Mouse (Mus musculus): Measurements from ENCODE around the gene Prrt3.
A peak's percentile ranks its signal among the peaks of the same experiment; 100 is the strongest.

Gene Prrt3

DNA sequence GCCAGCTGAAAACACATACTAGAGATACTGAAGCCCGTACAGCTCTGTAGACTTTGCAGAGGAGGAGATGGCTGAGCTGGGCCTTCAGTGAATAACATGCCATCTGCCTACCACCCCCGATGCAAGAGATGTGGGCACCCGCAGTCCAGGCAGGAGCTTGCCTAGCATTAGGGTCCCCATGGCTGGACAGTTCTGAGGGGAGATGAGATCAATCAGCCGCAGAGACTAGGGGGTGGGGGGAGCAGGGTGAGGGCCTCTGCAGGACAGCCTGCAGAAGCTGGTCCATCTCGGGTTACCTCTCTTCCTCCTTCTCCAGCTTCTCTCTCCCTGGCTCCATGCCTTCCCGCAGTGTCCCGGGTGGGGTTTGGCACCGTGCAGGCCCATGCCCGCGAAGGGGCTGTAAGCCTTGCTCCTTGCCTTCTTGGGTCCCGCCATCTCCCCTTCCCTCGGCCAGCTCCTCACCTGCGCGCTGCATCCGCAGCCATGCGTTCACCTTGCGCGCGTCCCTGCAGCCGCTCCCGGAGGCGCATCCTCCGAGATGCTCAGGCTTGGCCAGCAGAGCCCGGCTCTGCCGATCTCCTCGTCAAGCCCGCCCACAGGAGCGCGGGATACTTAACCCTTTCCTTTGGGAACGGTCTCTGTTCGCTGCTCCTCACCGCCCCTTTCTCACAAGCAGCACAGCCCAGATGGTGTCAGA, at the start of gene Prrt3:
TSS of gene Prrt3 (minus strand) at position 544 of the 697 bp plus-strand sequence.
- no peak for DNase-seq (ENCODE audit: low read depth)

- DNase-seq (ENCODE audit: low read depth) = no peak
Measured at GRCm38 (mm10) chr6:113543906-113544481, 42.3 kb upstream of the Prrt3 start.

DNA sequence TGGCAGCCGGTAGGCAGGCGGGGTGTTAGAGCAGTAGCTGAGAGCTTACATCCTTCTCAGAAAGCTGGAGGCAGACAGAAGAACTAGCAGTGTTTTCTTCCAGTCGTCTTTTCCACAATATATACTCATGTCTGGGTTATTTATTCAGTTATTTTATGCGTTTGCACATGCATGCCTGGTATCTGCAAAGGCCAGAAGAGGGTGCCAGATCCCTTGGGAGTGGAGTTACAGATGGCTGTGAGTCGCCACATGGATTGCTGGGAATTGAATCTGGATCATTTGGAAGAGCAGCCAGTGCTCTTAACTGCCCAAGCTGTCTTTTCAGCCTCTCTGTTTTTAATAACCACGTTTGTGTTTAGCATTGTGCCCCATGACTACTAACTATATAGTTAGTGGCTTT, 39.9 kb upstream of the Prrt3 start:
- no peak for DNase-seq (ENCODE audit: low read depth)

DNA sequence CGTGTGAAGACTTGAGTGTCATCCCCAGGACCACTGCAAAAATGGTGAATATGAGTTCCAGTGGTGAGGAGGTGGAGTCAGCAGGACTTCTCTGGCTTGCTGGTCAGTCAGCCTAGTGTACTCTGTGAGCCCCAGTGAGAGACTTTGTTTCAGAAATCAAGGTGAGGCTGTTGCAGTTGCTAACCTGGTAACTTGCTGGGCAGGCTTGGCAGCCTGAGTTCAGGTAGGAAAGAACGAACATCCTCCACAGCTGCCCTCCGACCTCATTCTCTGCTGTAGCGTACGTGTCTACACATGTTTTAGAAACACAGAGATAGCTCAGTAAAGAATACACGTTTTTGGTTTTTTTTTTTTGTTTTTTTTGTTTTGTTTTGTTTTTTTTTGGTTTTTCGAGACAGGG, 33.2 kb upstream of the Prrt3 start:
- DNase-seq (ENCODE audit: low read depth) = no peak

DNA sequence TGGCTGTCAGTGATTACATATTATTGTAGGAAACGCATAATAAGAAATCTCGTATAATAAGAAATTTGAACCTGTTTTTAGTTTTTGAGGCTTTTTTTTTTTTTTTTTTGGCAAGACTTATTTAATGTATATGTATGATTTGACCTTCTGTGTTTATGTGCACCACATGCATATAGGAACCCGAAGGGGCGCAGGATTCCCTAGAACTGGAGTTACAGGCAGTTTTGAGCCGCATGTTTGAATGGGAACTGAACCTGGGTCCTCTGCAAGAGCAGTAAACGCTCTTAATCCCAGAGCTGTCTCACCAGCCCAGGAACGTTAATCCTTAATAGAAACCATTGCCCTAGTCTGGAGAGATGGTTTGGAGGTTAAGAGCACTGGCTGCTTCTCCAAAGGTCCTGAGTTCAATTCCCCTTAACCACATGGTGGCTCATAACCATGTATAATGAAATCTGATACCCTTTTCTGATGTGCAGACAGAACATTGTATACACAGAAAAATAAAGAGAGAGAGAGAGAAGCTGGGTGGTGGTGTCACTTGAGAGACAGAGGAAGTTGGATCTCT, 30.2 kb upstream of the Prrt3 start:
- DNase-seq (ENCODE audit: low read depth) = no peak

- peak; percentile 73 for DNase-seq (ENCODE audit: low read depth)
Measured at GRCm38 (mm10) chr6:113530932-113531839, 29.5 kb upstream of the Prrt3 start, which contains the start of the genes Emc3 and Fancd2. Gene Emc3 (minus strand): TSS chr6:113531652. Gene Fancd2 (plus strand): TSS chr6:113531682.

DNA sequence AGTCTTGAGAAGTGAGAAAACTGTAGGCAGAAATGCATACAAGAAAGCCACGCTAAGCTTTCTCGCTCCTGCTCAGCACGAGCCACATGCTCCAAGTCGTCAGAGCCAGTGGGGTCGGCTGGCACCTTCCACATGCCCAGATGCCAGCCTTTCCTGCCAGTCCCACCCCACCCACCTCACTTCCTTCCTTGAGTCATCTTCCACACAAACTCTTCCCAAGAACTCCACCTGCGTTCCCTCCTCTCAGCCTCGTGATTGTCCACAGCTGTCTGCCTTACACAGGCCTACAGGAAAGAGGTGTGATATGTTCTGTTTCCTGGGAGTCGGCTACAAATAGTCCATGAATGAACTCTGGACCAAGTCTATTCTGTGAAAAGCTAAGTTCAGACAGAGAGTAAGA, 21.7 kb upstream of the Prrt3 start:
- no peak for DNase-seq (ENCODE audit: low read depth)

- DNase-seq (ENCODE audit: low read depth) = no peak
Measured at GRCm38 (mm10) chr6:113522310-113522709, 20.6 kb upstream of the Prrt3 start.

- DNase-seq (ENCODE audit: low read depth) = no peak
Measured at GRCm38 (mm10) chr6:113517434-113518080, 15.8 kb upstream of the Prrt3 start.

DNA sequence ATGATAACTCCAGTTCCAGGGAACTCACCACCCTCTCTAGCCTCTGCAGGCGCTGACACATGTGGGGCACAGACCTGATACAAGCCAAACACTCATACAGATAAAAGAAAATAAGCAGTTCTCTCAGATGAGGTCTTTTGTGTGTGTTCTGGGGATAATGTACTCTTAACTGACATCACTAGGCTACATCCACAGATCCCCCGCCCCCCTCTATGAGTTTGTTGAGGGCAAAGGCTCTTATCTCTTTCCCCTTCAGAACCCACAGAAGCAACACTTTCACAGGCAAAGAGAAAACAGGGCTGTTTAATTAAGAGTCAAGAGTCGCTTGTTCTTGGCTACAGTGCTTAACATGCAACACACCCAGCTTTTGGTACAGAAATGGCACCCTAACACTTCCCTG, 12.9 kb upstream of the Prrt3 start:
- DNase-seq (ENCODE audit: low read depth) = no peak

GRCm38 (mm10) chr6:113513944-113514343, 12.2 kb upstream of the Prrt3 start:
- no peak for DNase-seq (ENCODE audit: low read depth)

- no peak for DNase-seq (ENCODE audit: low read depth)
Measured at GRCm38 (mm10) chr6:113508947-113509280, 7.2 kb upstream of the Prrt3 start.

GRCm38 (mm10) chr6:113508272-113508946, 6.7 kb upstream of the Prrt3 start:
- no peak for DNase-seq (ENCODE audit: low read depth)

DNA sequence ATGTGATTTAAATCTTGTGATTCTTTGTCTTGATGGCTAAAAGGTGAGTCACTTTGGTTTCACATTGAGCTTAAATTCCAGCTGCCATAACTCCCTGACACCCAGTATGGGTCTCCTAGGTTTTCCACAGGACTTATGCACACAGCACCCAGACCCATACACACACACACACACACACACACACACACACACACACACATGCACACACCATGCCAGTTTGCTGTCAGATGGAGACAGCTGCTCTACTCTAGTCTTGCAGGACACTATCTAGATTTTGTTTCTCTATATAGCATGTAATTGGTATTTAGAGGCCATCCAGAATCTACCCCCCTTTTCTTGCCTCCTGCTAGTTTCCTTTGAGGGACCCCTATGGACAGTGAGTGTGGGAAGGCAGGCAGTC, 5.4 kb upstream of the Prrt3 start:
- DNase-seq (ENCODE audit: low read depth) = no peak

- no peak for DNase-seq (ENCODE audit: low read depth)
Measured at GRCm38 (mm10) chr6:113505689-113506088, 4.0 kb upstream of the Prrt3 start.

DNA sequence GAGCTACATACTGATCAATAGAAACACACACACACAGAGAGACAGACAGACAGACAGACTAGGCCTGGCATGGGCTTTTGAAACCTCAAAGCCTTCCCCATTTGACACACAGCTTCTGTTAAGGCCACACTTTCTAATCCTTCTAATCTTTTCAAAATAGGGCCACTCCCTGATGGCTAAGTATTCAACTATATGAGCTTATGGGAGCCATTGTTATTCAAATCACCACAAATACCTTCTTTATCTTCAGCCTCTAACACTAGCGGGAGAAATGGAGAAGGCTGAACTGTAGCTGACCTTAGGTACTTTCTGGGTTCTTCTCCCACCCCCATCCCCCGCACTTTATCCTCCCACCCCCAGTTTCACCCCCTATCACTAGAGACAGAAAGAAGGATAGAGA, 1.1 kb upstream of the Prrt3 start:
- DNase-seq (ENCODE audit: low read depth) = no peak

DNA sequence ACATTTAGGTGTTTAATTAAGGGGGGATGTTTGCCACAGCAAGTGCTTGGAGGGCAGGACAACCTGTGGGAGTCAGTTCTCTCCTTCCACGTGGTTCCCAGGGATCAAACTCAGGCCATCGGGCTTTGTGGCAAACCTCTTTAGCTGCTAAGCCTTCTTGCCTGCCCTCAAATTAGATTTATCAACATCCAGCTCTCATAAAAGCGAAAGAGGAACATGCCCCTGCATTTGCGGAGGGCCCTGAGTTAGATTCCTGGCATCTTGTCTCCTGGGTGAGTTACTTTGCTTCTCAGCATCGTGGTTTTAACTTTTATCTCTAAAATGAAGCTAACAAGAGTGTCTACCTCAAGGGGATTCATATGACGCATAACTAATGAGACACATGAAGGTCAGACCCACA, 2.4 kb downstream of the Prrt3 start:
- no peak for DNase-seq (ENCODE audit: low read depth)

GRCm38 (mm10) chr6:113495071-113495675, 6.6 kb downstream of the Prrt3 start:
- no peak for DNase-seq (ENCODE audit: low read depth)

DNA sequence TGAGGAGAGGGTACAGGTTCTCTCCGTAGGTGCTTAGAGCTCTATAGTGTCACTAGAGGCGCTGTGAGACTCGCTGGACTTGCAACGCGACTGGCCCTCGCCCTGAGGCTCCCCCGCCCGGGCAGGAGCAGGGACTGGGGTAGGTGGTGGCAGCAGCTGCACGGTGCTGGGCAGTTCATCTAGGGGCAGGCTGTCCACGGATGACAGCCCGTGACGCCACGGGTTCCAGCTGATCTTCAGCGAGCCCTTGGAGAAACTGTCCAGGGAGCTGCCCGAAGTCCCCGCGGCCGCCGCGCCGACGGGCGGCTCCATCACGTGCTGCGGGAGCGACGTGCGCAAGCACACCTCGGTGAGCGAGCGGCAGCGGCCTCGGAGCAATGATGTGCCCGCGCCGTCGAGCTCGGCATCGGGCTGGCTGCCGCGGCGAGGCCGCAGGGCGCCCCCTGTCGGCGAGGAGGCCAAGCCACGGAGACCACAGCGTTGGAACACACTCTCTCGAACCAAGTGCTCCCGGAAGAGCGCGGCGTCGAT, 7.4 kb downstream of the Prrt3 start:
- DNase-seq (ENCODE audit: low read depth) = no peak

DNA sequence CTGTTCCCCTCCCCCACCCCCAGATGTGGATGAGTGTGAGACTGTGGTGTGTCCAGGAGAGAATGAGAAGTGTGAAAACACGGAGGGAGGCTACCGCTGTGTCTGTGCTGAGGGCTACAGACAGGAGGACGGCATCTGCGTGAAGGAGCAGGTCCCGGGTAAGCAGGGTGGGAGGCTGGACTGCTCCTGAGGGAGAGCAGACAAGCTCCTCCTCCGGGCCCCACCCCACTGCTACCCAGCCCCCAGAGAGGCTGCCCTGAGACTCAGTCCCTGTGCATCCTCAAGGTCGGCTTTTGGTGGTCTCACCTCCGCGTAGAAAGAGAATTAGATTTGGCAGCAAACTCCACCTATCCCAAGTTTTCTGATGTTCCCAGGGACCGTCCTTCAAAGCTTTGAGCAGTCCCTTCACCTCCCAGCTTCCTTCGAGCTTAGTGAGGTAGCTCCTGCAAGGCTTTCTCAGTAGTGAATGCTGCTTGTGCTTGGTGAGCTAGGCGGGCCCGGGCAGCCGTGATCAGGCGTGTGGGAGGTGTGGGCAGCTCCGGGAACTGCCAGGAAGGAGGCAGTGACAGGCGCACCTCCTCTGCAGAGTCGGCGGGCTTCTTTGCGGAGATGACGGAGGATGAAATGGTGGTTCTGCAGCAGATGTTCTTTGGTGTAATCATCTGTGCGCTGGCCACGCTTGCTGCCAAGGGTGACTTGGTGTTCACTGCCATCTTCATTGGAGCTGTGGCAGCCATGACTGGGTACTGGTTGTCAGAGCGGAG, 9.4 kb downstream of the Prrt3 start:
- no peak for DNase-seq (ENCODE audit: low read depth)
